Mouse (Mus musculus): ENCODE results near the gene Cfap161. TPM values are rescaled to one million over a fixed set of nuclear protein-coding genes. Genes with fewer than 3 reads are reported as not detected.

The Cfap161 gene
- polyA plus RNA-seq, 1 experiment: not detected

- Histone ChIP-seq H3K27ac (ENCODE audit: insufficient read depth, low read length) (no peak overlapping the region), H3K9ac (ENCODE audit: low read depth, poor library complexity, severe bottlenecking) (no peak overlapping the region), H3K4me1 (ENCODE audit: control insufficient read depth, insufficient read depth, low read length) (no peaks in the 10 kb centered on the region), H3K36me3 (ENCODE audit: control insufficient read depth, insufficient read depth, low read length, poor library complexity, severe bottlenecking) (no peaks in the 10 kb centered on the region), H3K9me3 (replicated peaks; ENCODE audit: control insufficient read depth, insufficient read depth, low read length, poor library complexity, severe bottlenecking) (no peaks in the 10 kb centered on the region), H3K27me3 (ENCODE audit: control insufficient read depth, insufficient read depth, low read length, poor library complexity, severe bottlenecking) (no peaks in the 10 kb centered on the region), H3K4me3 (ENCODE audit: low read depth, low read length) (no peak overlapping the region)
- TF ChIP-seq POLR2A (IDR thresholded peaks at IDR 0.05; ENCODE audit: insufficient read depth, low read length) (no peak), CTCF (IDR thresholded peaks at IDR 0.05; ENCODE audit: low read depth, low read length) (no peak), EP300 (IDR thresholded peaks at IDR 0.05; ENCODE audit: insufficient read depth, low read depth, low read length) (no peak)
Observed at GRCm38 (mm10) chr7:83780881-83781280, 13.8 kb downstream of the Cfap161 start.

GRCm38 (mm10) chr7:83780026-83780425, 14.7 kb downstream of the Cfap161 start:
- Histone ChIP-seq H3K4me3 (ENCODE audit: low read depth, low read length) (no peak overlapping the region), H3K4me1 (ENCODE audit: control insufficient read depth, insufficient read depth, low read length) (no peaks in the 10 kb centered on the region), H3K9me3 (replicated peaks; ENCODE audit: control insufficient read depth, insufficient read depth, low read length, poor library complexity, severe bottlenecking) (no peaks in the 10 kb centered on the region), H3K27ac (ENCODE audit: insufficient read depth, low read length) (no peak overlapping the region), H3K27me3 (ENCODE audit: control insufficient read depth, insufficient read depth, low read length, poor library complexity, severe bottlenecking) (no peaks in the 10 kb centered on the region), H3K9ac (ENCODE audit: low read depth, poor library complexity, severe bottlenecking) (no peak overlapping the region), H3K36me3 (ENCODE audit: control insufficient read depth, insufficient read depth, low read length, poor library complexity, severe bottlenecking) (no peaks in the 10 kb centered on the region)
- TF ChIP-seq EP300 (IDR thresholded peaks at IDR 0.05; ENCODE audit: insufficient read depth, low read depth, low read length): no peak
- TF ChIP-seq POLR2A (IDR thresholded peaks at IDR 0.05; ENCODE audit: insufficient read depth, low read length): no peak
- no peak for TF ChIP-seq CTCF (IDR thresholded peaks at IDR 0.05; ENCODE audit: low read depth, low read length)

- TF ChIP-seq POLR2A (IDR thresholded peaks at IDR 0.05; ENCODE audit: insufficient read depth, low read length) (no peak), EP300 (IDR thresholded peaks at IDR 0.05; ENCODE audit: insufficient read depth, low read depth, low read length) (no peak), CTCF (IDR thresholded peaks at IDR 0.05; ENCODE audit: low read depth, low read length) (no peak)
- Histone ChIP-seq H3K9me3 (replicated peaks; ENCODE audit: control insufficient read depth, insufficient read depth, low read length, poor library complexity, severe bottlenecking) (no peaks in the 10 kb centered on the region), H3K27ac (ENCODE audit: insufficient read depth, low read length) (no peak overlapping the region)
Observed at GRCm38 (mm10) chr7:83779028-83779427, 15.7 kb downstream of the Cfap161 start.

GRCm38 (mm10) chr7:83778516-83778915, 16.2 kb downstream of the Cfap161 start:
- TF ChIP-seq CTCF (IDR thresholded peaks at IDR 0.05; ENCODE audit: low read depth, low read length): no peak
- TF ChIP-seq POLR2A (IDR thresholded peaks at IDR 0.05; ENCODE audit: insufficient read depth, low read length): no peak
- TF ChIP-seq EP300 (IDR thresholded peaks at IDR 0.05; ENCODE audit: insufficient read depth, low read depth, low read length): no peak
- H3K9ac ChIP-seq (ENCODE audit: low read depth, poor library complexity, severe bottlenecking): no peak overlapping the region
- H3K36me3 ChIP-seq (ENCODE audit: control insufficient read depth, insufficient read depth, low read length, poor library complexity, severe bottlenecking): no peaks in the 10 kb centered on the region
- H3K4me3 ChIP-seq (ENCODE audit: low read depth, low read length): no peak overlapping the region
- no peaks in the 10 kb centered on the region for H3K27me3 ChIP-seq (ENCODE audit: control insufficient read depth, insufficient read depth, low read length, poor library complexity, severe bottlenecking)
- H3K9me3 ChIP-seq (replicated peaks; ENCODE audit: control insufficient read depth, insufficient read depth, low read length, poor library complexity, severe bottlenecking): no peaks in the 10 kb centered on the region
- no peak overlapping the region for H3K27ac ChIP-seq (ENCODE audit: insufficient read depth, low read length)
- H3K4me1 ChIP-seq (ENCODE audit: control insufficient read depth, insufficient read depth, low read length): no peaks in the 10 kb centered on the region

More at GRCm38 (mm10) chr7:83779028-83779427, 15.7 kb downstream of the Cfap161 start:
- H3K27me3 ChIP-seq (ENCODE audit: control insufficient read depth, insufficient read depth, low read length, poor library complexity, severe bottlenecking): no peaks in the 10 kb centered on the region
- no peaks in the 10 kb centered on the region for H3K36me3 ChIP-seq (ENCODE audit: control insufficient read depth, insufficient read depth, low read length, poor library complexity, severe bottlenecking)
- no peak overlapping the region for H3K9ac ChIP-seq (ENCODE audit: low read depth, poor library complexity, severe bottlenecking)
- H3K4me1 ChIP-seq (ENCODE audit: control insufficient read depth, insufficient read depth, low read length): no peaks in the 10 kb centered on the region
- H3K4me3 ChIP-seq (ENCODE audit: low read depth, low read length): no peak overlapping the region

GRCm38 (mm10) chr7:83774721-83775120, 20.0 kb downstream of the Cfap161 start:
- no peak for TF ChIP-seq CTCF (IDR thresholded peaks at IDR 0.05; ENCODE audit: low read depth, low read length)
- TF ChIP-seq POLR2A (IDR thresholded peaks at IDR 0.05; ENCODE audit: insufficient read depth, low read length): no peak
- no peak for TF ChIP-seq EP300 (IDR thresholded peaks at IDR 0.05; ENCODE audit: insufficient read depth, low read depth, low read length)
- H3K27me3 ChIP-seq (ENCODE audit: control insufficient read depth, insufficient read depth, low read length, poor library complexity, severe bottlenecking): no peaks in the 10 kb centered on the region
- no peaks in the 10 kb centered on the region for H3K36me3 ChIP-seq (ENCODE audit: control insufficient read depth, insufficient read depth, low read length, poor library complexity, severe bottlenecking)
- H3K27ac ChIP-seq (ENCODE audit: insufficient read depth, low read length): no peak overlapping the region
- H3K9me3 ChIP-seq (replicated peaks; ENCODE audit: control insufficient read depth, insufficient read depth, low read length, poor library complexity, severe bottlenecking): no peaks in the 10 kb centered on the region
- no peak overlapping the region for H3K4me3 ChIP-seq (ENCODE audit: low read depth, low read length)
- H3K9ac ChIP-seq (ENCODE audit: low read depth, poor library complexity, severe bottlenecking): no peak overlapping the region
- no peaks in the 10 kb centered on the region for H3K4me1 ChIP-seq (ENCODE audit: control insufficient read depth, insufficient read depth, low read length)

GRCm38 (mm10) chr7:83763674-83764073, 31.0 kb downstream of the Cfap161 start:
- no peak overlapping the region for H3K4me3 ChIP-seq (ENCODE audit: low read depth, low read length)
- H3K9ac ChIP-seq (ENCODE audit: low read depth, poor library complexity, severe bottlenecking): no peak overlapping the region
- no peak overlapping the region for H3K27ac ChIP-seq (ENCODE audit: insufficient read depth, low read length)
- H3K9me3 ChIP-seq (replicated peaks; ENCODE audit: control insufficient read depth, insufficient read depth, low read length, poor library complexity, severe bottlenecking): no peaks in the 10 kb centered on the region
- H3K27me3 ChIP-seq (ENCODE audit: control insufficient read depth, insufficient read depth, low read length, poor library complexity, severe bottlenecking): no peaks in the 10 kb centered on the region
- no peak for TF ChIP-seq CTCF (IDR thresholded peaks at IDR 0.05; ENCODE audit: low read depth, low read length)
- no peak for TF ChIP-seq EP300 (IDR thresholded peaks at IDR 0.05; ENCODE audit: insufficient read depth, low read depth, low read length)
- no peak for TF ChIP-seq POLR2A (IDR thresholded peaks at IDR 0.05; ENCODE audit: insufficient read depth, low read length)
- no peaks in the 10 kb centered on the region for H3K36me3 ChIP-seq (ENCODE audit: control insufficient read depth, insufficient read depth, low read length, poor library complexity, severe bottlenecking)
- no peaks in the 10 kb centered on the region for H3K4me1 ChIP-seq (ENCODE audit: control insufficient read depth, insufficient read depth, low read length)
